Mouse (Mus musculus) E14TG2a.4 (cell line): Measurements from ENCODE around the gene Snrpa1.

Source experiments
- CTCF ChIP-seq: conservative IDR thresholded peaks from 2 replicates; pipeline ENCODE4 v1.5.1; 2014; ENCODE audit warnings: low read length
- POU5F1 ChIP-seq: IDR thresholded peaks from 2 replicates; pipeline ENCODE4 v1.6.1; 2014; ENCODE audit warnings: low read length, borderline replicate concordance

GRCm38 (mm10) chr7:66046921-66047918 lies 11.6 kb upstream of the Snrpa1 start:
- TF ChIP-seq CTCF = no peak
- TF ChIP-seq POU5F1 = no peak
